Mouse (Mus musculus) midbrain, postnatal 0 days (tissue): Measurements from ENCODE around the gene Gm14325. TPM values are rescaled to one million over a fixed set of nuclear protein-coding genes. Genes with fewer than 3 reads are reported as not detected.
"Not testable (repeated sequence)": the region's sequence is repeated elsewhere in the genome, so short reads cannot be mapped to it uniquely, and the experiment has no call there.

ENCODE experiments used
- ATAC-seq: fragments of 200-750 bp; cut with Nextera tagmentation; 2 replicates; pipeline ENCODE4 v1.8.0; 2017; ENCODE audit warnings: moderate number of reproducible peaks, mild to moderate bottlenecking, moderate TSS enrichment, moderate library complexity; ENCODE audit not compliant: low FRiP score
- DNase-seq: peaks from one replicate; pipeline ENCODE4 v3.0.0-alpha.2; 2015; ENCODE audit warnings: low spot score
- H3K27ac ChIP-seq: fragments of 300-500 bp; sonication (generic); 2 replicates; pipeline ENCODE4 v1.5.1; 2014; ENCODE audit warnings: low read depth, mild to moderate bottlenecking, low read length, mixed read lengths
- H3K27me3 ChIP-seq: fragments of 300-500 bp; sonication (generic); 2 replicates; pipeline ENCODE4 v1.6.1; 2014; ENCODE audit warnings: low read length, control low read depth, mixed read lengths; ENCODE audit not compliant: insufficient read depth
- H3K36me3 ChIP-seq: fragments of 300-500 bp; sonication (generic); 2 replicates; pipeline ENCODE4 v1.6.1; 2014; ENCODE audit warnings: low read length, control low read depth, mixed read lengths; ENCODE audit not compliant: insufficient read depth
- H3K4me1 ChIP-seq: fragments of 300-500 bp; sonication (generic); 2 replicates; pipeline ENCODE4 v1.6.1; 2014; ENCODE audit warnings: mild to moderate bottlenecking, control low read depth, antibody characterized with exemption, low read length, mixed read lengths; ENCODE audit not compliant: insufficient read depth
- H3K4me2 ChIP-seq: fragments of 300-500 bp; sonication (generic); 2 replicates; pipeline ENCODE4 v1.6.1; 2014; ENCODE audit warnings: low read depth, mild to moderate bottlenecking, low read length, mixed read lengths; ENCODE audit not compliant: poor library complexity, severe bottlenecking
- H3K4me3 ChIP-seq: fragments of 300-500 bp; sonication (generic); 2 replicates; pipeline ENCODE4 v1.5.1; 2014; ENCODE audit warnings: low read depth, mild to moderate bottlenecking, low read length, moderate library complexity
- H3K9ac ChIP-seq: fragments of 300-500 bp; sonication (generic); replicated peaks from 2 replicates; pipeline ENCODE4 v1.6.1; 2014; ENCODE audit warnings: mild to moderate bottlenecking, low read length, moderate library complexity, mixed read lengths; ENCODE audit not compliant: poor library complexity, severe bottlenecking
- H3K9me3 ChIP-seq: fragments of 300-500 bp; sonication (generic); 2 replicates; pipeline ENCODE4 v1.6.1; 2016; ENCODE audit warnings: low read length, control low read depth
- WGBS: fragments of 180-500 bp; shearing (Covaris S2); extraction: QIAGEN DNeasy Blood & Tissue Kit; methylation state at CpG from one replicate; pipeline ENCODE4 v1.1.7; 2014; 5-methylcytosine and 5-hydroxymethylcytosine counted together
- polyA plus RNA-seq: library from polyadenylated mRNA; unstranded; fragments of >200 nt; fragmentation: Nextera tagmentation; extraction: Ambion mirVana; gene quantifications from 2 replicates; pipeline ENCODE4 v1.2.1, GENCODE M21; 2015
- total RNA-seq: library from RNA; depleted of rRNA; stranded (reverse); fragments of >200 nt; gene quantifications from 2 replicates; pipeline ENCODE4 v1.2.3, GENCODE M21; 2014; rRNA removed

Gm14325 gene
- total and polyA plus RNA-seq, 2 experiments from 2014 or later = 33.7 to 69.3 TPM

DNA sequence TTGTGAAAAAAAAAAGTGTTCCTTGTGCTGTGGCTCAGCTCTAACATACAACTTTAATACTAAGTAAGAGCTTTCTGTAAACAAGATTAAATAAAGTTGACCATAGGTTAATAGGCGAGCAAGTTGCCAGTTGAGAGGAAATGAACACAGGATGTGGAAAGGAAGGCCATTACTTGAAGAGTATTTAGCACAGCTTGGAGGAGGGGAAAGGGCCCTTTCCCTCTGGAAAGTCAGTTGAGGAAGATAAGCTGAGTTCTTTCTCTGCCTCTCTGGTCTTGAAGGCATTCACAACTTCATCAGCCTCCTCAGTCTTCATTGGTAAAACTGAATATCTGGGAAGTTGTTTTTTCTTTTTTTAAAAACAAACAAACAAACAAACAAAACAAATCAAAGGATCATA, 52.8 kb downstream of the Gm14325 start:
- not testable (repeated sequence) for H3K4me2 ChIP-seq, H3K4me1 ChIP-seq, H3K9me3 ChIP-seq, DNase-seq, H3K27me3 ChIP-seq, H3K36me3 ChIP-seq, H3K27ac ChIP-seq, H3K4me3 ChIP-seq, ATAC-seq, H3K9ac ChIP-seq
- WGBS = 65% methylated on average over 1 of the region's 1 CpGs

Other genes with a start within 250 kb of the Gm14325 start
- gene Gm14322, start 81.0 kb downstream of the Gm14325 start, total RNA-seq = 1.8 and 2.6 TPM in 2 replicates
- gene Gm14322, start 81.0 kb downstream of the Gm14325 start, polyA plus RNA-seq = 4.6 and 5.7 TPM in 2 replicates
- 1.9 and 3.3 TPM in 2 replicates for gene Gm14327, start 56.8 kb upstream of the Gm14325 start, total RNA-seq
- gene Gm14327, start 56.8 kb upstream of the Gm14325 start, polyA plus RNA-seq = 2.6 and 4.1 TPM in 2 replicates
- gene Zfp972, start 85.3 kb upstream of the Gm14325 start, total RNA-seq = not detected in 2 replicates
- gene Zfp972, start 85.3 kb upstream of the Gm14325 start, polyA plus RNA-seq = 0.33 and 1.00 TPM in 2 replicates
- 11.0 and 17.3 TPM in 2 replicates for gene Gm14326, start 117.0 kb upstream of the Gm14325 start, total RNA-seq
- gene Gm14326, start 117.0 kb upstream of the Gm14325 start, polyA plus RNA-seq = 15.3 and 15.9 TPM in 2 replicates
- 9.6 and 13.0 TPM in 2 replicates for gene Zfp971, start 182.9 kb upstream of the Gm14325 start, total RNA-seq
- 11.2 and 12.0 TPM in 2 replicates for gene Zfp971, start 182.9 kb upstream of the Gm14325 start, polyA plus RNA-seq
- gene Zfp931, start 238.1 kb upstream of the Gm14325 start, total RNA-seq = 17.4 and 17.5 TPM in 2 replicates
- 12.9 and 14.8 TPM in 2 replicates for gene Zfp931, start 238.1 kb upstream of the Gm14325 start, polyA plus RNA-seq